Mouse (Mus musculus): ENCODE measurements around the gene Trmt5.

Gene Trmt5

DNA sequence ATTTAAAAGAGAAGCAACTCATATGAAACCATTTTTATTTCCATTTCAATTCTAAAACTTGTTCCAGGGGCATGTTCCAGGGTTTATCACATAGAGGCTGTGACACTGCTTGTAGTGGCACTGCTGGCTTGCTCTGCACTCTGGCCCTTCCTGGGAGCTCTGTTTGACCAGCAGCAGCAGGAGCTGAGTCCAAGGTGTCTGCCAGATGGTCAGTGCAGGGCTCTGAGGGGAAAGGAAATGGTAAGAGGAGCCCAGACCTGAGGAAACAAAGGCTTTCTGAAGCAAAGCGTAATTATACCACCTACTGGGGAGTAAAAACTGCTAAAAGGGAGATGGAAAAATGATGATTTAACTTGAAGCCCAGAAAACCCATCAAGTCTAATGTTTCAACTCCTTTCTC, 18.0 kb downstream of the Trmt5 start:
- no peak for DNase-seq

DNA sequence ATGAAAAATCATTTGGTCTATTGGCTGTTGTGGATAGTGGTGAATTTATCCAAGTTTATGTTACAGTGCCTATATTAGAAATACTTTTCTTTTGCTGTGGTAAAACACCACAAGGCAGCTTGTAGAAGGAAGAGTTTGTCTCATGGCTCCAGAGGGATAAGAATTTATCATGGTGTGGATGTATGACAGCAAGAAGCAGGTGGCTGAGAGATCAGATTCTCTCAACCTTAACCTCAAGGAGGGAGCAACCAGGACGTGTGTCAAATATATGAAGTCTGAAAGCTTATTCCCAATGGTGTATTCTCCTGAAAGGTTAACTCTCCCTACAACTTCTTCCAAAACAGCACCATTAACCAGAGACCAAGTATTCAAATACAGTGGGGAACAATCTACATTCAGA, 19.9 kb downstream of the Trmt5 start:
- DNase-seq = no peak

DNA sequence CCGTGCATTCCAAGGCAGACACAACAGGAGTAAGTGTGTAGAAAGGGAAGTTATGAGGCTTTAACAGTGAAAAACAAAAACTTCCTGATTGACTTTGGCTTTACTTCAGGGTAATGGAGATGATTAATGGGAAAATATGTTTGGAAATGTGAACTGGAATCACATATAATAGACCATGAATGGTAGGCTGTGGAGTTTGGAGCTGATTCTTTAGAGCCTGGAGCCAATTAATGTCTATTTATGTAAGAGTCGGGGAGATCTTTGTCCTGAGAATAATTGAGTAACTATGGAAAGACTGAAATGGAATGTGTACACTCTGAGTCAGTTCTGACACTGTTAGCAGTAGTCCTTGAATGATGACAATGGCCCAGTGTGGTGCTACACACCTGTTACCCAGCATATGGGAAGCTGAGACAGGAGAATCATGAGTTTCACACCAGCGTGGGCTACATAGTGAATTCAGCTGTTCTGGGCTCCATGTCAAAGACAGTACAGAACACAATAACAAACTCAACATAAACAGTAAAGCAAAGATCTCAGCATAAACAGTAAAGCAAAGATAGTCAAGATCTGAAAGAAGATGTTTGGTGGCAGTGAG, 21.0 kb downstream of the Trmt5 start:
- DNase-seq = no peak

DNA sequence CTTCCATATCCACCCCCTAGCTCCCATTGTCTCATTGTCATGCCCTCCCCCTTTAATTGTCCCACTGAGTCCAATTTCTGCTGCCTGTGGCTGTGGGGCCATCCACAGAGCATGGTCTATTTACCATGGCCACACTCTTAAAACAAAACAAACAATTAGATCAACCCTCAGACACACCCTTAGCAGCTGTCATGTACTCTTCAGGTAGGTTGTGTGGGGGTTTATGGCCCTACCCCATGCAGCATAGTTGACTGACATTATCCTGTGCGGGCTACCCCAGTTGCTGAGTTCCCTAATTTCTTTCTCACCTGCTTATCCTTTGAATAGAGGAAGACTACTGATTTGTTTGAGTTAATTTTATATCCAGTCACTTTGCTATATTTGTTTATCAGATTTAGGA, 26.2 kb downstream of the Trmt5 start:
- DNase-seq = no peak

DNA sequence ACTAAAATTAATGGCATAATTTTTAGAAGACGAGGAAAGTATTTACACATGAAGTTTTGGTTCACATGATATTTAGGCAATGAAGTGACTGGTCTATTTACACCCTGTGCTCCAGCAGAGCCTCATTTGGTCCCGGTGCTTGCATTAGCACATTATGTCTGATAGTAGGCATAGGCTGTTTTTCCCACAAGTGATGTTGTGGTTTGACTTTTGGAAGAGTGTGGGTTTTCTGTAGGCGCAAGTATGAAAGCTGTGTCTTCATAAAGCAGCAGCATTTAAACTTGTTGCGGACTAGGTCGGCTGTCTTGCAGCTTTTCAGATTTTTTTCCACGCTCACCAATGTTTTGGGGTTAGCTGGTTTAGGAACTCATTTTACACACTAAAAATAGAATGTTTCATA, 27.2 kb downstream of the Trmt5 start:
- no peak for DNase-seq

DNA sequence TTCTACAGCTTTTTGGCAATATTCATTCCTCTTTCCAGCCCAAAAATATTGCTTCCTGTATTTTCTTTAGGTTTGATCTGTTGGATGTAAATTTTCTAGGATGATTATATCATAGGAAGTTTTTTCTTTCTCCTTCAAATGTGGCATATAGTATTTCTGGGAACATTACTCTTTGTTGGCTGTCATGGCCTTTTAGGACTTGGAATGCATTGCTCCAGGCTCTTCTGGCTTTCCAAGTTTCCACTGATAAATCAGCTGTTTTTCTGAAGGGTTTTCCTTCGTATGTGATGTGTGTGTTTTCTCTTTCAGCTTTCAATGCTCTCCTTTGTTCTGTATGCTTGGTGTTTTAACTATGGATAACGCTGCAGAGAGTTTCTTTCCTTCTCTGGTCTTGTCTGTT, 31.5 kb downstream of the Trmt5 start:
- DNase-seq = no peak

DNA sequence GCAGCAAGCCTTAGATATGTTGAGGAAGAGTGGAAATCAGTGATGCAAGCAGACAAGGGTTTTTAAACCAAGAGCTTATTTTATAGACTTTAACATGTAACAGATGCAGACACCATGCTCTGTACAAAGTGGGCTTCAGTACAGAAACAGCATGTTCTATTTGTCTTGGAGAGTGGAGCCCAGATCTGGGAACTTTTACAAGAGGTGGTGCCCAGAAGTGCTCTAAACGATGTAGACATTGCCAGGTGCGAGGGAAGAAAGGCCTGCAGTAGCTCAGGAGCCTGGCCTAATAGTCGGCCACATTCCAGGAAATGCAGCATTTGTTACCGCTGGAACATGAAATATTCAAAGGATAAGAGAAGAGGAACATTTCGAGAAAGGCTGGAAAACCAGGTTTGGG, 40.8 kb downstream of the Trmt5 start:
- no peak for DNase-seq

DNA sequence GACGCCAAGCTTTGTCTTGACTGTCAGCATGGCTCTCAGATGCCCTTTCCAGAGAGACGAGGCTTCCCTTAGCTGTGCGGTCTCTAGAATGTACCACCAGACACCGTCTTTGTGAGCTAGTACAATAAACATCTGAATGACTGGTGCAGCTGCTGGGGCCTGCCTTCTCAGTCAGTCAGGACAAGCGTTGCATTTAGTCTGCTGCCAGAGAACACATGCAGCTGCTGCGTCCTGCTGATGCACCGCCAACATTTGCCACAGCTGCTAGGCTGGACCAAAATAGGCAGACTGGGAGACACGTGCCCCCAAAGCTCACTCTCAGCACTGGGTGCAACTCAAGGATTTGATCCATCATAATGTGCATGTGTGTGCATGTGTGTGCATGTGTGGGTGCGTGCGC, 44.5 kb downstream of the Trmt5 start:
- no peak for DNase-seq

DNA sequence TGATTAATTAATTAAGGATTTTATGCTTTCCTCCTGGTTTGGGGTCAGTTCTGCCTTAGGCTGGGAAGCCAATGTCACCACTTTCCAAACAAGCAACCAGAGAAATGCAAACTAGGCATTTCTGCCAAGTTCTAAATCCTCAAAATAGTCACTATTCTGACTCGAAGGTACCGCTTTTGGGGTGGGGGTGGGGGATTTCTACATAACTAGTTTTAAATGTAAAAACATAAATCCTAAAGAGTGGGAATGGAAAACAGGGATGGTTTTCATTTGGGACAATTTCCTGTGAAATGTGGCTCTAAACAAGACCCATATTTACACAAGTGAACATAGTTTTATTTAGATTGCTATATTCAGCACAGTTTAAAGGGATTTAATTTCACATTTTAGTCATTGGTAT, 53.9 kb downstream of the Trmt5 start:
- DNase-seq = no peak

DNA sequence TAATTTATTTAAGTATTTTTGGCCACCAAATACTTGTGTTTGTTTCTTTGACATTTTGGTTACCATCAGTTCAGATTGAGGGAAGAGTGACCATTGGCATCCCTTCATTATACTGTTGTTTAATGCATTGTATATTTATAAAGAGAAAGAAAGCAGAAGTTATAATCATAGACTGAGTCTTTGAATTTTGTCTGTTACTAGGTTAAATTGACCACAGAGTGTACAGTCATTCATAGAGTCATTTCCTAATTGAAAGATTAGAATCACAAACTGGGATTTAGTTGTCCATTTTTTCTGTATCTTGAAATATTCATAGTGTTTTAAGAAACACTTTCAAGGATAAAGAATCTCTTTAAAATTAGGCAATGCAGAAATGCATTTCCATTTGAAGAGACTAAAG, 55.0 kb downstream of the Trmt5 start:
- no peak for DNase-seq

DNA sequence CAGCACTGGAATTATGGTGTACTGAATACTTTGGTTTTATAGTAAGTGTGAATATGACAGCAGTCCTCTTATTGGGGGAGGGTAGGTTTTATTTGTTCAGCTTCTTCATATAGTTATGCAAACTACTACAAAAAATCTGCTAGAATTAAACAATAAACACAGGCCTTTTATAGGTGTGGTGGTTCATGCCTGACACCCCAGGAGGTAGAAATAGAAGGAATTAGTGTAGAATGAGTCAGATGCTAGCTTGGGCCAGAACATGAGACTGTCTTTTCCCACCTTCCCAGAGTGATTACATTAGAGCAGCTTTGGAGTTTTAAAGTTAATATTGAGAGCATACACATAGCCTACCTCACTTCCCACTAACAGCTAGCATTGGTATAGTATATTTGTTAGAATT, 56.3 kb downstream of the Trmt5 start:
- DNase-seq = no peak

Data from spleen, adult 18-20 months (tissue).